8 mouse cellular contexts compared by ENCODE assay signal in the genomic region with DNA sequence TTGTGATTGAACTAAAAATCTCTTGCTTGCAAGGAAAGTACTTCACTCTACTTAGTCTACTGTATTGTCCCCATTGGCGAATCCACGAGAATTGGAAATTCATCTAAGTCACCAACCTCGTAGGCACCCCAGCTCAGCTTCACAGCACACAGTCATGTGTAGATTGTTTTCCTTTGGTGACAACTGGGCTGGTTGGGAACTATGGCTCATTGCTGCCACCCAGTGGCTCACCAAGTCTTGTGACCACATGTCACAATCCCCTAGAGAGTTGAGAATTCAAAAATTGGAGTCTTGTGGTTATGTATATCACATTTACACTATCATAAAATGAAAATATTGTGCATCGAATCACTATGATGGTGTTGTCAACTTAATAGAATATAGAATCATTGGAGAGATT. TPM values are rescaled to one million over a fixed set of nuclear protein-coding genes. Genes with fewer than 3 reads are reported as not detected.
A peak's percentile ranks its signal among the peaks of the same experiment; 100 is the strongest.
DNase-seq lines count a peak whose midpoint lies in the region; ATAC-seq and TF ChIP-seq lines count a peak whose summit lies in the region.

No protein-coding gene starts in this region.

- H3K9me3 ChIP-seq in lung, postnatal 0 days (ENCODE audit: low read length), result no peaks in the 10 kb centered on the region

- H3K4me3 ChIP-seq in lung, postnatal 0 days (ENCODE audit: low read depth, low read length), result no peak overlapping the region

- no peak overlapping the region for H3K4me2 ChIP-seq in lung, postnatal 0 days (replicated peaks; ENCODE audit: low read depth, low read length)

- DNase-seq in heart, adult 11 months, result peak; percentile 84
- no peak for DNase-seq in heart, postnatal 25 days (ENCODE audit: low spot score)
- DNase-seq in B cell, adult 2 months, result peak; percentile 65
- DNase-seq in adipocyte (ENCODE audit: low spot score), result peak; percentile 69
- DNase-seq in embryo, embryonic 10.5 days (ENCODE audit: low spot score), result peak; percentile 61
- DNase-seq in kidney, adult 9 months, result peak; percentile 48
- peak; percentile 54 for DNase-seq in lung, postnatal 0 days (ENCODE audit: low spot score)
- DNase-seq in spleen, postnatal 36 days (ENCODE audit: low spot score in 2 of 2), result peak; percentile 29 to 30

- no peak overlapping the region for H3K27ac ChIP-seq in lung, postnatal 0 days (ENCODE audit: low read length)

- no peaks in the 10 kb centered on the region for H3K36me3 ChIP-seq in lung, postnatal 0 days (ENCODE audit: insufficient read depth, low read length)

- 47% methylated on average over 4 of the region's 4 CpGs for WGBS in lung, postnatal 0 days

- TF ChIP-seq CTCF in lung, postnatal 0 days (IDR thresholded peaks at IDR 0.05), result peak; percentile 75

- intact Hi-C loops in heart, postnatal 25 days (cut with DNase I), result loop anchor here (2.0 to 10.0 kb wide), 2 partner anchors 158 to 242 kb away; no protein-coding TSS in a partner anchor

- H3K9ac ChIP-seq in lung, postnatal 0 days (replicated peaks; ENCODE audit: low read depth), result no peak overlapping the region

- no peaks in the 10 kb centered on the region for H3K4me1 ChIP-seq in lung, postnatal 0 days (ENCODE audit: insufficient read depth, low read depth, low read length)

- no peaks in the 10 kb centered on the region for H3K27me3 ChIP-seq in lung, postnatal 0 days (replicated peaks; ENCODE audit: insufficient read depth, low read length)

- no peak for TF ChIP-seq EP300 in lung, postnatal 0 days (IDR thresholded peaks at IDR 0.05)

- 0 out of 2 replicates have a peak, but pooled peaks have one; percentile 44 for ATAC-seq in lung, postnatal 0 days

RNA-seq across cellular contexts. Expression of a gene that starts 47.1 kb away (rescaled TPM):
- 100 to 1,000 TPM; 102 to 114 TPM for total RNA-seq in heart, postnatal 25 days (2021)
- 71.1 and 79.8 TPM in 2 replicates for polyA plus RNA-seq in lung, postnatal 0 days (2015; fragmentation: Nextera tagmentation; extraction: Ambion mirVana)

RNA-seq across cellular contexts. Expression of a gene that starts 54.0 kb away (rescaled TPM):
- total RNA-seq in heart, postnatal 25 days (2021), result 10 to 100 TPM; 43.0 to 45.3 TPM
- 29.3 and 31.8 TPM in 2 replicates for polyA plus RNA-seq in lung, postnatal 0 days (2015; fragmentation: Nextera tagmentation; extraction: Ambion mirVana)
